Mouse (Mus musculus) heart, embryonic 15.5 days (tissue): ENCODE data around the gene Pramel1. TPM values are rescaled to one million over a fixed set of nuclear protein-coding genes. Genes with fewer than 3 reads are reported as not detected.
"Not testable (repeated sequence)": the region's sequence is repeated elsewhere in the genome, so short reads cannot be mapped to it uniquely, and the experiment has no call there.

Experiments
- ATAC-seq: fragments of 200-750 bp; cut with Nextera tagmentation; replicated peaks from 2 replicates; pipeline ENCODE4 v1.8.0; 2017; ENCODE audit warnings: low read depth, moderate TSS enrichment; ENCODE audit not compliant: insufficient number of reproducible peaks, insufficient read depth, low FRiP score
- H3K27ac ChIP-seq: fragments of 300-500 bp; sonication (generic); 2 replicates; pipeline ENCODE4 v1.5.1; 2015; ENCODE audit warnings: mild to moderate bottlenecking, inconsistent platforms
- H3K27me3 ChIP-seq: fragments of 300-500 bp; sonication (generic); 2 replicates; pipeline ENCODE4 v1.6.1; 2015; ENCODE audit warnings: inconsistent platforms
- H3K36me3 ChIP-seq: fragments of 300-500 bp; sonication (generic); 2 replicates; pipeline ENCODE4 v1.6.1; 2015; ENCODE audit warnings: mild to moderate bottlenecking, inconsistent platforms
- H3K4me1 ChIP-seq: fragments of 300-500 bp; sonication (generic); replicated peaks from 2 replicates; pipeline ENCODE4 v1.6.1; 2015; ENCODE audit warnings: inconsistent platforms
- H3K4me2 ChIP-seq: fragments of 300-500 bp; sonication (generic); 2 replicates; pipeline ENCODE4 v1.6.1; 2015; ENCODE audit warnings: inconsistent platforms, mild to moderate bottlenecking, moderate library complexity
- H3K4me3 ChIP-seq: fragments of 300-500 bp; sonication (generic); 2 replicates; pipeline ENCODE4 v1.5.1; 2015; ENCODE audit warnings: mild to moderate bottlenecking, inconsistent platforms
- H3K9ac ChIP-seq: fragments of 300-500 bp; sonication (generic); 2 replicates; pipeline ENCODE4 v1.6.1; 2015; ENCODE audit warnings: mild to moderate bottlenecking, inconsistent platforms
- H3K9me3 ChIP-seq: fragments of 300-500 bp; sonication (generic); replicated peaks from 2 replicates; pipeline ENCODE4 v1.6.1; 2016; ENCODE audit warnings: inconsistent platforms
- WGBS: fragments of 180-500 bp; shearing (Covaris S2); methylation state at CpG from one replicate; pipeline ENCODE4 v1.1.7; 2015; ENCODE audit warnings: mixed read lengths; 5-methylcytosine and 5-hydroxymethylcytosine counted together
- polyA plus RNA-seq: library from polyadenylated mRNA; unstranded; fragments of >200 nt; fragmentation: Nextera tagmentation; extraction: Ambion mirVana; gene quantifications from 2 replicates; pipeline ENCODE4 v1.2.1, GENCODE M21; 2015

Pramel1 gene
- polyA plus RNA-seq, 1 experiment from 2014 or later, result not detected

GRCm38 (mm10) chr4:143382163-143382562 lies 12.1 kb upstream of the Pramel1 start:
- Histone ChIP-seq H3K4me1 (peaks cover 6% of the 10 kb centered on the region; the same call in 1 of the 2 replicates), H3K9me3 (no peaks in the 10 kb centered on the region), H3K27me3 (peaks cover 11% of the 10 kb centered on the region), H3K27ac (no peak overlapping the region), H3K36me3 (no peaks in the 10 kb centered on the region), H3K9ac (no peak overlapping the region), H3K4me3 (no peak overlapping the region), H3K4me2 (no peak overlapping the region)
- no peak for ATAC-seq
- 65% methylated on average over 3 of the region's 3 CpGs for WGBS

GRCm38 (mm10) chr4:143383646-143384045 lies 10.6 kb upstream of the Pramel1 start:
- H3K36me3 ChIP-seq, result no peaks in the 10 kb centered on the region
- H3K4me3 ChIP-seq, result no peak overlapping the region
- H3K27ac ChIP-seq, result no peak overlapping the region
- no peak overlapping the region for H3K4me2 ChIP-seq
- no peak overlapping the region for H3K9ac ChIP-seq
- no peaks in the 10 kb centered on the region for H3K9me3 ChIP-seq
- H3K27me3 ChIP-seq, result peaks cover 10% of the 10 kb centered on the region
- peaks cover 6% of the 10 kb centered on the region; the same call in 1 of the 2 replicates for H3K4me1 ChIP-seq
- no peak for ATAC-seq
- WGBS, result 36% methylated on average over 4 of the region's 4 CpGs

- Histone ChIP-seq H3K27me3 (no peaks in the 10 kb centered on the region), H3K36me3 (no peaks in the 10 kb centered on the region), H3K4me1 (0 out of 2 replicates have a peak, but pooled peaks cover 2% of the 10 kb centered on the region), H3K4me2 (peak overlapping the region; percentile 77), H3K9me3 (no peaks in the 10 kb centered on the region), H3K9ac (peak overlapping the region; percentile 52; the same call in 1 of the 2 replicates), H3K27ac (no peak overlapping the region), H3K4me3 (peak overlapping the region; percentile 51)
- ATAC-seq, result peak; percentile 55; the same call in 1 of the 2 replicates
- 6% methylated on average over 42 of the region's 43 CpGs for WGBS
These were observed 5.1 kb upstream of the Pramel1 start for GRCm38 (mm10) chr4:143388955-143389702.

- Histone ChIP-seq H3K36me3 (peaks cover 20% of the 10 kb centered on the region), H3K4me3 (peak overlapping the region; percentile 81), H3K9me3 (no peaks in the 10 kb centered on the region), H3K27ac (no peak overlapping the region), H3K27me3 (no peaks in the 10 kb centered on the region), H3K4me1 (peaks cover 8% of the 10 kb centered on the region), H3K9ac (peak overlapping the region; percentile 71; the same call in 1 of the 2 replicates), H3K4me2 (peak overlapping the region; percentile 66)
- ATAC-seq, result no peak
- 60% methylated on average over 5 of the region's 5 CpGs for WGBS
These were observed 17.5 kb downstream of the Pramel1 start for GRCm38 (mm10) chr4:143411566-143412218.

DNA sequence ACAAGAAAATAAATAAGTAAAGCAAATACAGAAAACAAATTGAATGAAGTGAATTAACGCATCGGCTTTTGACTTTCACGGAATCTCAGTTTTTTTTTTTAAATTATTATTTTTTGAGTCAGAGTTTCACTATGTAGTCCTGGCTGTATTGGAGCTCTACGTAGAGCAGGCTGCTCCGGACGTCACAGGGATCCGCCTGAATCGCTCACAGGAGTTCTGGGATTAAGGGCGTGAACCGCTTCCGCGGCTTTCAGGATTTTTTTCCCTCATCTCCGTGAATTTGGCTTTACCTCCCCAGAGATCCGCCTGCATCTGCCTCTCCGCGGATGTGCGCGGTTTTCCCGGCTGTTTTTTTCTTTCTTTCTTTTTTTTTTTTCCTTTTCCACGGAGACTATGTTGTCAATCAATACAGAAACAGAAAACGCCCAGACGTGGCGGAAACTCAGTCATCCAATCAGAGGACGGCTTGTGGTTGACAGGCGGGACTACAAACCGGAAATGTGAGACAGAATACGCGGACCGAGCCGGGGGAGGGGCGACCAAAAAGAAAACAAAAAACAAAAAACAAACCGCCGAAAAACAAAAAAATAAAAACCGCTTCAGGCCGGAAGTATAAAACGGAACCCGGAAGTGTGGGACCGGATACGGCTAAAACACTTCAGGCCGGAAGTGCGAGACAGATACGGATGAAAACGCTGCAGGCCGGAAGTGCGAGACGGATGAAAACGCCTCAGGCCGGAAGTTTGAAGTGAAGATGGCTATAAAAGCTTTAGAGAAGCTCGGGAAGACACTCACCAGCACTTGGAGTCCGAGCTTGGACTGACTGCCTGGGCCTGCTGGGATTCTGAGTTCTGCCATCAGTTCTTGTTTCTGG lies 18.2 kb downstream of the Pramel1 start, which contains the start of gene Pramef8:
Gene Pramef8, plus strand, starts transcription at position 208 of the 874 bp plus-strand sequence.
- Histone ChIP-seq H3K27me3 (no peaks in the 10 kb centered on the region), H3K9ac (peak within 1 kb of the TSS; percentile 71), H3K27ac (peak within 1 kb of the TSS; percentile 90), H3K9me3 (no peaks in the 10 kb centered on the region), H3K4me1 (peaks cover 8% of the 10 kb centered on the region), H3K4me2 (peak within 1 kb of the TSS; percentile 66), H3K4me3 (peak within 1 kb of the TSS; percentile 81), H3K36me3 (peaks cover 27% of the 10 kb centered on the region)
- 1% methylated on average over 50 of the region's 50 CpGs for WGBS
- peak; percentile 89 for ATAC-seq

DNA sequence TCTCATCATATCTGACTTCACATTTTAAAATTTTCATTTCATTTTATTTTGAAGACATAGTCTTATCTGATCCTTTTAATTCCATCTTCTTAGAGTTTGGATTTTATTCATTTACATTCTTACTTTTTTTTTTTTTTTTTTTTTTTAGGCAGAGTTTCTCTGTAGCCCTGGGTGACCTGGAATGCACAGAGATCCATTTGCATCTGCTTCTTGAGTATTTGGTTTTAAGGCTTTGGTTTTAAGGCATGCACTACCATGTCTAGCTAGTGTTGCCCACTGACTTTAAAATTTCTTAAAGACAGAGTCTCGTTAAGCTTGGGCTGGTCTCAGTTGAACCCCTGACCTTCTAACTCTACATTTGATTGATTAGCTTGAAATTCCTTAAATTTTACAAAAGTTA lies 19.4 kb downstream of the Pramel1 start:
- Histone ChIP-seq H3K4me1 (peaks cover 8% of the 10 kb centered on the region), H3K9me3 (no peaks in the 10 kb centered on the region), H3K27me3 (no peaks in the 10 kb centered on the region), H3K36me3 (peaks cover 39% of the 10 kb centered on the region), H3K4me3 (no peak overlapping the region), H3K4me2 (no peak overlapping the region; the same call in 1 of the 2 replicates), H3K27ac (no peak overlapping the region), H3K9ac (no peak overlapping the region)
- 92% methylated on average over 1 of the region's 1 CpGs for WGBS
- no peak for ATAC-seq

GRCm38 (mm10) chr4:143414121-143414520 lies 19.9 kb downstream of the Pramel1 start:
- no peak overlapping the region for H3K4me2 ChIP-seq
- peaks cover 44% of the 10 kb centered on the region for H3K36me3 ChIP-seq
- no peak overlapping the region for H3K27ac ChIP-seq
- H3K4me1 ChIP-seq, result peaks cover 8% of the 10 kb centered on the region
- H3K9ac ChIP-seq, result no peak overlapping the region
- ATAC-seq, result no peak
- no peak overlapping the region for H3K4me3 ChIP-seq
- H3K27me3 ChIP-seq, result no peaks in the 10 kb centered on the region
- H3K9me3 ChIP-seq, result no peaks in the 10 kb centered on the region
- 92% methylated on average over 3 of the region's 3 CpGs for WGBS

DNA sequence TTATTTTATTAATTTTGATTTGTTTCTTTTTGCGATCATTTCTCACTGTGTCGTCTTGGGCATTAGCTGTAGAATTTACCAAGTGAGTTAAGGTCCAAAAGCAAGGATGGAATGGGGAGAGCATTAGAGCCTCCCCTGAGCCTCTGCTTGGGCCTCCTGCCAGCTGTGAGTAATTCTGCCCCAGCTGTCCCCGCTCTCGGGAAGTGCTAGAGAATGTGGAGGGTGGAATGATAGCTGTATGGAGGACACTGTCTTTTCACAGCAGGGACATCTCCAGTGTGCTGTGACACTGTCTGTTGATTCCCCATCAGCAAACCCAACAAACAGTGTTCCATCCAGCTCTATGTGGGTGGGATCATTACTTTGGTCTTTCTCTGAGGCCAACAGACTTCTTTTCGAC lies 32.5 kb downstream of the Pramel1 start:
- H3K27ac ChIP-seq, H3K4me3 ChIP-seq, H3K9ac ChIP-seq, H3K9me3 ChIP-seq, H3K4me1 ChIP-seq, H3K4me2 ChIP-seq, ATAC-seq, H3K36me3 ChIP-seq, H3K27me3 ChIP-seq: not testable (repeated sequence)
- WGBS, result 55% methylated on average over 5 of the region's 5 CpGs

Other genes starting within 250 kb of the Pramel1 start
- gene Prdm2, start 181.4 kb upstream of the Pramel1 start, polyA plus RNA-seq, result 6.6 and 7.8 TPM in 2 replicates
- gene Pdpn, start 94.9 kb upstream of the Pramel1 start, polyA plus RNA-seq, result 22.9 and 26.6 TPM in 2 replicates
- 0.11 and 0.25 TPM in 2 replicates for gene Lrrc38, start 44.7 kb upstream of the Pramel1 start, polyA plus RNA-seq
- 11.0 and 13.1 TPM in 2 replicates for gene Pramef8, start 18.0 kb downstream of the Pramel1 start, polyA plus RNA-seq
- not detected in 2 replicates for gene Oog4, start 55.9 kb downstream of the Pramel1 start, polyA plus RNA-seq
- not detected in 2 replicates for gene Gm13043, start 116.9 kb downstream of the Pramel1 start, polyA plus RNA-seq
- gene Gm13040, start 141.5 kb downstream of the Pramel1 start, polyA plus RNA-seq, result not detected in 2 replicates
- not detected in 2 replicates for gene BC080695, start 157.3 kb downstream of the Pramel1 start, polyA plus RNA-seq
- not detected in 2 replicates for gene Gm13057, start 157.3 kb downstream of the Pramel1 start, polyA plus RNA-seq
- not detected in 2 replicates for gene Gm13083, start 220.6 kb downstream of the Pramel1 start, polyA plus RNA-seq